Mouse (Mus musculus) kidney, adult 11 months (tissue): ENCODE measurements around the gene Rhoh.

ENCODE experiments used
- DNase-seq: peaks from one replicate; pipeline ENCODE4 v3.0.0; 2022

Gene Rhoh

DNA sequence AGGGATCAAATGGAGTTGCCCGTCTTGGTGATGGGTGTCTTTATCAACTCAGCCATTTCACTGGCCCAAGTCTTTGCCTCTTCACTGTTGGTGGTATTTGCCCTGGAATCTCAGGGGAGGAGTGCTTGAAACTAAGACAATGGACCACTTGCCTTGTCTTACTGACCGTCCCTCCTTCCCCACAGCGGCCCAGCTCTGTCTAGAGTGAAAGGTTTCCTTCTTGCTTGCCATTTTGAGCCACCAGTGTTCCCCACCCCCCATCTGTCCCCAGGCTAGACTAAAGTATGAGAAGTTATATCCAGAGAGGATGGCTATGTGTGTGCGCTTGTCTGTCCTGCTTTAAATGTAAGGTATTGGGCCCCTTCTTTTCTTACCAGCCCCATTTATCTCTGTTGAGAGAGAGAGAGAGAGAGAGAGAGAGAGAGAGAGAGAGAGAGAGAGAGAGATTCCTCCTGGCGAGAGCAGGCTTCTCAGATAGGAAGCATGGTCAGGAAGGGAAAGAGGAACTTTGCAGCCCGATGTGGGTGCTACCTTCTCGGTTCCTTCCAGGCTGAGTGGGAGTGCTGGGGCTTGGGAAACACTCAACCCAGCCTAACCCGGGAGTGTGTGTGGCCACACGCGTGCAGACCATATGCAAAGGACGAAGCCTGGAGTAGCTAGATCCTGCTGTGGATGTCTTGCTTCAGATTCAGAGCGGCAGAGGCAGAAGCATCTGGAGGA, 572 bp upstream of the Rhoh start:
- no peak for DNase-seq

DNA sequence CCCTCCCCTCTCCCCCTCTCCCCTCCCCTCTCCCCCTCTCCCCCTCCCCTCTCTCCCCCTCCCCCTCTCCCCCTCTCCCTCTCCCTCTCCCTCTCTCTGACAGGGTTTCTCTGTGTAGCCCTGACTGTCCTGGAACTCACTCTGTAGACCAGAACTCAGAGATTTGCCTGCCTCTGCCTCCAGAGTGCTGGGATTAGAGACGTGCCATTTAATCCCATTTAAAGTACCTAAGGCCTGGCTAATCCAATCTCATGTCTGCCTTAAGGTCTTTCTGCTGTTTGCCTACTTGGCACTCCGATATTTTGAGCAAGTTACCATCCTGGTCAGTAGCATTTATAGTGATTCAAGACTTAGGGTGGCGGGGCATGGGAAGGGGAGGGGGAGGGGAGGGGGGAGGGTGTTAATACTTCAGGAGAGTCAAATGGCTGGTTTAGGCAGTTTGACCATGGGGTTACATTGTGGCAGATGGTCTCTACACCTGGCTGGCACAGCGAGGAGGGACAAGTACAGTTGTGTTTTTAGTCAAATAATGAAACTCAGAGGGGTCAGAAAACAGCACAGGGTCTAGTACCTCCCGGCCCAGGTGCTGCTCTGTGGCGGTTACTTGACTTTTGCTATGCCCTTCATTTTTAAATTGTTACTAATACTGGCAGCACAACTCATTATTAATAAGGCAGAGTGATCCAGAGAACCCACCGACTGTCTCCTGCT, 1.4 kb downstream of the Rhoh start:
- DNase-seq: no peak

DNA sequence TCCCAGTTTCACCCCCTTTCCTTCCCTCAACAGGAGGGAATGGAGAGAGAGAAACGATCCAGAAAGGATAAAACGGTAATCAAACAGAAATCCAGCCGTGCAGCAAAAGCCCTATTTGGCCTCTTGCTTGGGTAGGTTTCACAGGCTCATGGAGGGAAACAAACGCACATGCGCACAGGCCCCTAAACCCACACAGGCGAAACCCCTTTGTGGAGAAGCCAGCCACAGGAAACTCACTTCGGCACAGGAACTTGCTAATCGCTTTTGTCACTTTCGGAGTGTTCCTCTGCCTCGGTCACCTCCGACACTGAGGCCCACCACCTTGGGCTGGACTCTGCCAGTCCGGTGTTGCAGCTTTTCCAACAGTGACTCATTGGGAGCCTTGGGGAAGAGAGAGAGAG, 2.3 kb downstream of the Rhoh start:
- DNase-seq: no peak

DNA sequence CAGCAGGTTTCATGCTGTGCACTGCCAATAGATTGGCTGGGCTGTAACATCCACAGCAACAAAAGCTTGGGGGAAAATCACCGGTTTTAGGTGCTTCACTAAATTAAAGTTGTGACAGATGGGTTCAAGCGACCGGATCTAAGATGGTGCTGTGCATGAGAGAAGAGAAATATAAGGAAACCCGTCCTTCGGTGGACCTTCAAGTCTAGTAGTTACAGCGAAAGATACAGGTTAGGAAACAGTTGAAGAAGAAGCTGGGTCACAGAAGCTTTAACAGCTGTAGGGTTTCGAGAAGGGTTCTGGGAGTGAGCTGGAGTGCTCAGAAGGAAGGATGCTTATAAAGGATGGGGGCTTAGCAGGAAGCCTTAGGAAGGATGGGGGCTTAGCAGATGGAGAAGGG, 3.5 kb downstream of the Rhoh start:
- no peak for DNase-seq

DNA sequence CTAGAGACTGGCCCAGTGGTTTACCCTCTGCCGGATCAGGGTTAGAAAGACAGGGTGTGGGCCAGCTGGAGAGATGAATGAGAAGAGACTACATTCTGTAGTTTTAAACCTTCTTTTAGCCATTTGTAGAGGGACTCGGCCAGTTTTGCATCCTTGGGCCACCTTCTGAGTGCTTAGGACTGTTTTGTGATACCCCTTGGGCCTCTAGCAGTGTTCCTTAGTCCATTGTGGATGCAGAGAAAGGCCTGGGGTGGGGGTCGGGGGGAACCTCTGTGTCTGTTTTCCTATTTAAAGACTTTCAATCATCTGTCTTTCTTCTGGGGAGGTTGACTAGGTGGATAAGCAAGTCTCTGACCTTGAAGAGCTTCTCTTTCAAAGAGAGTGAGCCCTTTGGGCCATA, 3.9 kb downstream of the Rhoh start:
- no peak for DNase-seq

- DNase-seq: no peak
Observed at GRCm38 (mm10) chr5:65866591-65866990, 5.6 kb downstream of the Rhoh start.

- DNase-seq: no peak
Observed at GRCm38 (mm10) chr5:65867380-65868116, 6.5 kb downstream of the Rhoh start.

- no peak for DNase-seq
Observed at GRCm38 (mm10) chr5:65868419-65868818, 7.4 kb downstream of the Rhoh start.

DNA sequence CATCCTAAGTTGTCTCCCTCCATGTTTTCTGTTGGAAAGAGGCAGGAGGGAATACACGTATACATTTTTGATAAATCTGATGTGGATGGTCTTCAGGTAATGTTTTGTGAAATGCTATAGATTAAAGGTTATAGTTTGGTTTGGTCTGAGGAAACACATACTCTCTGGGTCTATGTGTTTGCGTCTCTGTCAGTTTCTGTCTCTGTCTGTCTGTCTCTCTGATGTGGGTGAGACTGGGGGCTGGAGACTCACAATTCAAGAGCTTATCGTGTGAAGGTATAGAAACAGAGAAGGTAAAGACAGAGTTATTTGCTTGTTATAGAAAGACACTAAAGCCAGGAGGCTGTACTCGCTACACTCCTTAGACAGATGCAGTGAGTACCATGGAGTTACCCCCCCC, 8.6 kb downstream of the Rhoh start:
- DNase-seq: no peak

- DNase-seq: no peak
Observed at GRCm38 (mm10) chr5:65871276-65871875, 10.4 kb downstream of the Rhoh start.

- no peak for DNase-seq
Observed at GRCm38 (mm10) chr5:65873212-65873611, 12.2 kb downstream of the Rhoh start.

DNA sequence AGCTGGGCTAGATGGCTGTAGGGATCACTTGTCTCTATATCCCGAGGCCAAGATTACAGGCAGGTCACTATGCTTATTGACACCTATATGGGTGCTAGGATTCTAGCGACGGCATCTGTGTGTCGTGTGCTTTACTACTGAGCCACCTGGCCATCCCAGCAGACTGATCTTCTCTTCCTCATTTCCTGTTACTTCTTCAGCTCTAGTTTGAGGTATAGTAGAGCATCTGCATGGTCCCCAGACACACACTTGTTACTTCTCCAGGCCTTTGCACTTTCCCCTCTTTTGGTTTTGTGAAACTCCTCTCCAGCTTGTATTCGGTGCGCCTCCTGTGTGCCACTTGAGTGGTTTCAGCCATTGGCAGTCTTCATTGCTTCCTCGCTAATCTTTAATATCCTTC, 14.3 kb downstream of the Rhoh start:
- no peak for DNase-seq

GRCm38 (mm10) chr5:65878367-65878766, 17.4 kb downstream of the Rhoh start:
- no peak for DNase-seq

DNA sequence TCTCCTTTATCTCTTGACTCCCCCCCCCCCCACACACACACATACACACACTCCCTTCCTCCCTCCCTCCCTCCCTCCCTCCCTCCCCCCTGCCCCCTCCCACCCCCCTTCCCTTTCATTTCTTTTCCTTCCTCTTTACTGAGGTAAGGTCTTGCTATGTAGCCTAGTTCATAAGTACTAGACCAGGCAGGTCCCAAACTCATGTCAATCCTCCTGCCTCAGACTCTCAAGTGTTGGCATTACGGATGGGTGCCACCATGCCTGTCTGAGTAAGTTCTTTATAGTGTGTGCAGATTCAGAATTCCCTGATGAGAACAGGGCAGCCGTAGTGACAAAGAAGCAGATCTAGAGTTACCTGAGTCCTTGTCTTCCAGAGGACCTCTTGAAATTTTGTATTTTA, 20.2 kb downstream of the Rhoh start:
- no peak for DNase-seq

DNA sequence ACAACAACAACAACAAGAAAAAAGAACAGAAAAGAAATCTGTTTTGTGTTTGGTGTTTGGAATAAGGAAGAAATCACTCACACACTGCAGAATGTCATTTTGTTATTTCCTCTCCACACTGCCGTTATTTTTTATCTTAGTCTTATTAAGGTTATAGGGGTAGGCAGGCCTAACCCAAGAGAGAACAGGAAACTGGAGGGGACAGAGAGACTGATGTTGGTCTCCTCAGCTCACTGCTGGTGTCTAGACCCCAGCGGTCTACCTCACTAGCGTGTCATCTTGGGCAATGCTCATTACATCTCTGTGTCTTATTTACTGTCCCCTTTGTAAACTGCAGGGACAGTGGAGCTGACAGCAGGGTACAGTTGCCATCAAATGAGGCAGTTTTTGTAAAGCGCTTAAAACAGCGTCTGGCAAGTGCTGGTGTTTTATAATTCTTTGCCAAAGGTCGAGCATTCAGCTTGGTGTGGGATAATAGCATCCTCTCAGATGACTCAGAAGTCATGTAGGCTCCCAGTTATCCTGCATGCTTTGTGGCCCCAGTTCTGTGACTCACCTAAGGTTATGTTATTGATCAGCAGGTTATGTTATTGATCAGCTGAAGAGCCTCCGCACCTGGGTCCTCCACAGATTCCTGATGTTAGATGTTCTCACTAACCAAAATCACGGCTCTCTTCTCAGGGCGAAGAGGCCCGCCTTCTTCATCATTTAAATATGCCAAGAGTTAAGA, 21.6 kb downstream of the Rhoh start:
- no peak for DNase-seq

GRCm38 (mm10) chr5:65883355-65883754, 22.3 kb downstream of the Rhoh start:
- DNase-seq: no peak

GRCm38 (mm10) chr5:65885699-65886443, 24.9 kb downstream of the Rhoh start:
- no peak for DNase-seq

- no peak for DNase-seq
Observed at GRCm38 (mm10) chr5:65888102-65888501, 27.1 kb downstream of the Rhoh start.

- DNase-seq: no peak
Observed at GRCm38 (mm10) chr5:65888998-65889397, 28.0 kb downstream of the Rhoh start.

- no peak for DNase-seq
Observed at GRCm38 (mm10) chr5:65891251-65891826, 30.3 kb downstream of the Rhoh start.

- DNase-seq: no peak
Observed at GRCm38 (mm10) chr5:65895121-65895692, 34.2 kb downstream of the Rhoh start.
